Mouse (Mus musculus) hindbrain, embryonic 11.5 days (tissue): Measurements from ENCODE around the gene S100a14. TPM values are rescaled to one million over a fixed set of nuclear protein-coding genes. Genes with fewer than 3 reads are reported as not detected.
A peak's percentile ranks its signal among the peaks of the same experiment; 100 is the strongest.

Experiments used
- ATAC-seq: fragments of 200-750 bp; cut with Nextera tagmentation; 2 replicates; pipeline ENCODE4 v1.8.0; 2017; ENCODE audit warnings: mild to moderate bottlenecking, moderate TSS enrichment, moderate library complexity; ENCODE audit not compliant: low FRiP score
- DNase-seq: peaks from one replicate; pipeline ENCODE4 v3.0.0-alpha.2; 2015; ENCODE audit warnings: low spot score
- H3K27ac ChIP-seq: fragments of 300-500 bp; sonication (generic); 2 replicates; pipeline ENCODE4 v1.5.1; 2014; ENCODE audit warnings: mild to moderate bottlenecking, low read depth, low read length
- H3K27me3 ChIP-seq: fragments of 300-500 bp; sonication (generic); 2 replicates; pipeline ENCODE4 v1.6.1; 2014; ENCODE audit warnings: mild to moderate bottlenecking, low read length, moderate library complexity, mixed read lengths; ENCODE audit not compliant: control insufficient read depth, insufficient read depth
- H3K36me3 ChIP-seq: fragments of 300-500 bp; sonication (generic); 2 replicates; pipeline ENCODE4 v1.6.1; 2014; ENCODE audit warnings: mild to moderate bottlenecking, low read length, moderate library complexity, mixed read lengths; ENCODE audit not compliant: control insufficient read depth, insufficient read depth
- H3K4me1 ChIP-seq: fragments of 300-500 bp; sonication (generic); replicated peaks from 2 replicates; pipeline ENCODE4 v1.6.1; 2014; ENCODE audit warnings: low read length, mixed read lengths; ENCODE audit not compliant: control insufficient read depth, insufficient read depth
- H3K4me2 ChIP-seq: fragments of 300-500 bp; sonication (generic); replicated peaks from 2 replicates; pipeline ENCODE4 v1.6.1; 2014; ENCODE audit warnings: mild to moderate bottlenecking, low read depth, low read length
- H3K4me3 ChIP-seq: fragments of 300-500 bp; sonication (generic); 2 replicates; pipeline ENCODE4 v1.5.1; 2014; ENCODE audit warnings: low read depth, low read length
- H3K9ac ChIP-seq: fragments of 300-500 bp; sonication (generic); 2 replicates; pipeline ENCODE4 v1.6.1; 2014; ENCODE audit warnings: low read depth, low read length
- H3K9me3 ChIP-seq: fragments of 300-500 bp; sonication (generic); 2 replicates; pipeline ENCODE4 v1.6.1; 2016; ENCODE audit warnings: low read length; ENCODE audit not compliant: control insufficient read depth
- WGBS: fragments of 180-500 bp; shearing (Covaris S2); extraction: QIAGEN DNeasy Blood & Tissue Kit; methylation state at CpG from one replicate; pipeline ENCODE4 v1.1.7; 2014; 5-methylcytosine and 5-hydroxymethylcytosine counted together
- polyA plus RNA-seq: library from polyadenylated mRNA; unstranded; fragments of >200 nt; fragmentation: Nextera tagmentation; extraction: Ambion mirVana; gene quantifications from 2 replicates; pipeline ENCODE4 v1.2.1, GENCODE M21; 2014

The S100a14 gene
- polyA plus RNA-seq, 1 experiment from 2014 or later = not detected

DNA sequence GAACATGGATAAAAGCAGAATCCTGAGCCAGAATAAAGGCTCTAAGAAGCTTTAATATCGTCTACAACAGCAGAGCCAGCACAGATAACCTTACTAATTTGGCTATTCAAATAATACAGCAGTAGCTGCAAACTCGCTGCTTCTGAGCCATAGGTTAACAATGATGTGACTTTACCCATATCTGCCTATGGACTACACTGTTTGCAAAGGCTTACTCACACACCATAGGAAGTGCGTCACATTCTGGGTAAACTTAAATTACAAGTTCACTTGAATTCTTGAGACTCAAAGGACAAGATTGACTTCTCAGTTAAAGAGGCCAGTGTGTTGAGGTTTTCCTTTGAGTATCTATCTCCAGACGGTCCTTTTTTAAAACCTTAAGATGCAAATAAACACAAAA is 23.2 kb upstream of the S100a14 start:
- Histone ChIP-seq H3K9me3 (no peaks in the 10 kb centered on the region), H3K4me2 (no peak overlapping the region), H3K27me3 (no peaks in the 10 kb centered on the region), H3K4me1 (0 out of 2 replicates have a peak, but pooled peaks cover 2% of the 10 kb centered on the region), H3K36me3 (peaks cover 20% of the 10 kb centered on the region), H3K27ac (no peak overlapping the region), H3K4me3 (no peak overlapping the region), H3K9ac (no peak overlapping the region)
- 91% methylated on average over 4 of the region's 4 CpGs for WGBS
- no peak for DNase-seq
- no peak for ATAC-seq

- Histone ChIP-seq H3K27me3 (no peaks in the 10 kb centered on the region), H3K36me3 (peaks cover 20% of the 10 kb centered on the region), H3K9ac (no peak overlapping the region), H3K9me3 (no peaks in the 10 kb centered on the region), H3K4me2 (no peak overlapping the region), H3K4me3 (no peak overlapping the region), H3K4me1 (0 out of 2 replicates have a peak, but pooled peaks cover 2% of the 10 kb centered on the region), H3K27ac (no peak overlapping the region)
- DNase-seq (no peak), ATAC-seq (no peak)
- 97% methylated on average over 5 of the region's 5 CpGs for WGBS
These were observed 21.4 kb upstream of the S100a14 start for GRCm38 (mm10) chr3:90505216-90505615.

- Histone ChIP-seq H3K4me2 (no peak overlapping the region), H3K4me1 (0 out of 2 replicates have a peak, but pooled peaks cover 2% of the 10 kb centered on the region), H3K9me3 (no peaks in the 10 kb centered on the region), H3K27me3 (no peaks in the 10 kb centered on the region), H3K27ac (no peak overlapping the region), H3K4me3 (no peak overlapping the region), H3K36me3 (peaks cover 19% of the 10 kb centered on the region), H3K9ac (no peak overlapping the region)
- DNase-seq (no peak), ATAC-seq (no peak)
- WGBS = 95% methylated on average over 3 of the region's 3 CpGs
These were observed 20.3 kb upstream of the S100a14 start for GRCm38 (mm10) chr3:90506362-90506761.

DNA sequence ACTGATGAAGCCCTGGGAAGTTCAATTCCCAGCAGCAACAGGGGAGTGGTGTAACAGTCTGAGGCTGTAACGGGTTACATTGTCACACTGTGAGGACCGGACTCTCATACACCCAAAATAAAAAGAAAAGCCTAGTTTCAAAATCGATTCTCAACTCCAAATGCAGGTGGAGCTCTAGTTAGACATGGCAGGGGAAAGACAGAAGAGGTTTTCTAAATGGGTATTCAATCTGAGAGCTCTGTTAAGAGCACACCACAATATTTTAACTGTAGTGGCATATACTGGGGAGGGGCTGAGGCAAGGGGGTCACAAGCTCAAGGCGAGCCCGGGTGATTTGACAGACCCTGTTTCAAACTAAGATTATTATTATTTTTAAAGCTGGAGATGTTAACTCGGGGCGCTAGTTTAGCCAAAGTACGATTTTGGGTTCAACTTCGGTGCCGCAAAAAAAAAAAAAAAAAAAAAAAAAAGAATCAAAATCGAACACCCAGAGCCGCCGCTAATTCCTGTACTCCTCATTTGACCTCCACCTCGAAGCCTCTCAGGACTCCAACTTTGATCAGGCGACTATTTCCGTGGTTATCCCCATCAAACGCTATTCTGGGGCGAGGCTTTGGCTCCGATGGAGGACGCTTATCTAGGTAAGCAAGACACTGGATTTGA is 18.2 kb upstream of the S100a14 start:
- Histone ChIP-seq H3K9me3 (no peaks in the 10 kb centered on the region), H3K36me3 (peaks cover 12% of the 10 kb centered on the region; the same call in 1 of the 2 replicates), H3K9ac (peak overlapping the region; percentile 87), H3K27ac (peak overlapping the region; percentile 86), H3K4me1 (0 out of 2 replicates have a peak, but pooled peaks cover 2% of the 10 kb centered on the region), H3K27me3 (no peaks in the 10 kb centered on the region), H3K4me2 (peak overlapping the region; percentile 83), H3K4me3 (peak overlapping the region; percentile 77)
- 7% methylated on average over 20 of the region's 20 CpGs for WGBS
- ATAC-seq (no peak), DNase-seq (no peak)

DNA sequence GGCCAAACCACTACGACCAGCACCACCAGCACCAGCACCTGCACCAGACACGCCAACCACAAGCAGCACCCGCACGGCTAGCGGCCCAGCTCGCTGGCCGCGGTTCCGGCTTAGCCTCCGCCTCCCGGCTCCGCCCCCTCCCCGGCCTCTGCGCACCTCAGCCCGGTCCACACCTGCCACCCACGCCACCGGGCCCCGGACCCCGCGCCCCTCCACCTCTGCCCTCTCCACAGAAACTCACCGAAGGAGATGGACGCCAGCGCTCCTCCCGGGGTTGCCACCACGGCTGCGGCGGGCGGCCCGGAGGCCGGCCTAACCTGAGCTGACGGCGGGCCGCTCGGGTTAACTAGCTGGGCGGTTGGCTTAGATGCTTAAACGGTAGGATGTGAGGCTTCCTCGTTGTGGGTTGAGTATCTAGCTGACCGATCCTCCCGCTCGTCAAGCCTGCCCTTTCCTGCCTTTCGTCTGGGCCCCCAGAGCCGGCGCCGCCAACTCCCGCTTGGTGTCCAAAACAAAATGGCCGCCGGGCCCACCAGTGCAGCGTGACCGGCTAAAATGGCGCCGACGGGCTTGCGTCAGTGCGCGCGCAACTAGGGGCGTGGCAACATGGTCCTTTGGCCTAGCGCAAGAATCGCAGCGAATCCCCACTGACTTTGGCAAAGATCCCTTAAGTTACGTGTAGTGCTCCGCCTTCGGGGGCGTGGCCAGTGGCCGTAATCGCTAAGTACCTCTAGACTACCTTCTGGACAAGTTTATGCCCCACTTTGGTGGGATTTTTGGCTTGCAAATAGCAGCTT is 17.5 kb upstream of the S100a14 start, which contains the start of gene Chtop:
Gene Chtop, minus strand, starts transcription at position 549 of the 797 bp plus-strand sequence.
- WGBS = under 1% methylated on average over 62 of the region's 66 CpGs
- H3K36me3 ChIP-seq = peaks cover 12% of the 10 kb centered on the region; the same call in 1 of the 2 replicates
- no peaks in the 10 kb centered on the region for H3K27me3 ChIP-seq
- DNase-seq = peak; percentile 100
- H3K4me2 ChIP-seq = peak within 1 kb of the TSS; percentile 83
- ATAC-seq = peak; percentile 93
- H3K9me3 ChIP-seq = no peaks in the 10 kb centered on the region
- peak within 1 kb of the TSS; percentile 86 for H3K27ac ChIP-seq
- H3K4me1 ChIP-seq = 0 out of 2 replicates have a peak, but pooled peaks cover 2% of the 10 kb centered on the region
- H3K4me3 ChIP-seq = peak within 1 kb of the TSS; percentile 77
- H3K9ac ChIP-seq = peak within 1 kb of the TSS; percentile 87

DNA sequence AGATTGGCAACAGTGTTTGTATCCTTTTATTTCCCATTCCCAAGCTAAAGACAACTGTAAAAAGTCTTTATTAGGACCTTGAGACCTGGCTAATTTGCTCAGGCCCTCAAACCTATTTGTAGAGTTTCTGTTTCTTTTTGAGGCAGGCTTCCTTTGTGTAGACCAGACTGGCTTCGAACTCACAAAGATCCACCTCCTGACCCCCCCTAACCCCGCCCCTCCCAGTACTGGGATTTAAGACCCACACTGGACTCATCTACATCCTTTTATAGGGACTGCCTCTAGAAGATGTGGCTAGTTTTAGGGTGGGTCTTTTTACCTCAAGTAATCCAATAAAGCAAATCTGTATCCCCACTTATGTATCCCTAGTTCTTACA is 16.9 kb upstream of the S100a14 start:
- Histone ChIP-seq H3K36me3 (peaks cover 12% of the 10 kb centered on the region; the same call in 1 of the 2 replicates), H3K4me3 (peak overlapping the region; percentile 77), H3K9me3 (no peaks in the 10 kb centered on the region), H3K27ac (peak overlapping the region; percentile 60; the same call in 1 of the 2 replicates), H3K9ac (no peak overlapping the region), H3K4me2 (peak overlapping the region; percentile 32; the same call in 1 of the 2 replicates), H3K4me1 (peaks cover 8% of the 10 kb centered on the region; the same call in 1 of the 2 replicates), H3K27me3 (no peaks in the 10 kb centered on the region)
- WGBS = 28% methylated on average over 2 of the region's 2 CpGs
- ATAC-seq (peak; percentile 41), DNase-seq (no peak)

GRCm38 (mm10) chr3:90512276-90512675 is 14.4 kb upstream of the S100a14 start:
- Histone ChIP-seq H3K9me3 (no peaks in the 10 kb centered on the region), H3K27ac (no peak overlapping the region), H3K27me3 (no peaks in the 10 kb centered on the region), H3K4me3 (no peak overlapping the region), H3K4me1 (peaks cover 8% of the 10 kb centered on the region; the same call in 1 of the 2 replicates), H3K36me3 (peaks cover under 1% of the 10 kb centered on the region; the same call in 1 of the 2 replicates), H3K4me2 (no peak overlapping the region), H3K9ac (no peak overlapping the region)
- WGBS = 91% methylated on average over 5 of the region's 5 CpGs
- ATAC-seq (no peak), DNase-seq (no peak)

DNA sequence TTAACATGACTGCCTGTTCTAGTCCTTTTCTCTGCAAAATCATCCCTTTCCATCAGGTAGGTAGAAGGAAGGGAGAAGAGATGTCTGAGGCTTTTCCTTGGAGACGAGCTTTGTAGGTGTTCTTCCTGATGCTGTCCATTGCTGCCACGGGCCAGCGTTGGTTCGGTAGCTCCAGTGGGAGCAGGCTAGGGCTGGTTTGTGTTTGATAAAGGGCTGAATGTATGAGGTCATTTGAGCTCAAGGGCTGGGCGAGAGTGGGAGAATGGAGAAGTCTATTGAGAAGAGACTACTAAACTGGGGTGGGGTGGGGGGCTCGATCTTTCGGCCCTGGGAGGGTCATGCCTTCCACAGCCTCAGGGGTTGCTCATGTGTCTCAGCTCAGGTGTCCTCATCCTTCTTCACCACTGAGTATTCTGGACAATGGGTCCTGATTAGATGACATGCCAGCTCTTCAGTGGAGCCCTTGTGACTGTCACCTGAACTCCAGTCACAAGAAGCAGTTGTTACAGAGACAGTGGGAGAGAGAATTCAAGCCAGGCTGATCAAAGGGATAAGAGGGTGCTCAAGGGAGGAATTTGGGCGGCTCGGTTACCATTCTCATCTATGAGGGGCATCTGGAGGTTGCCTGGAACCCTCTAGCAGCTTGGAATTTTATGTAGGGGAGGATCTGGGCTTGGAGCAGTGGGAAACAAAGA is 13.6 kb upstream of the S100a14 start:
- Histone ChIP-seq H3K27me3 (no peaks in the 10 kb centered on the region), H3K36me3 (no peaks in the 10 kb centered on the region), H3K9ac (no peak overlapping the region), H3K9me3 (no peaks in the 10 kb centered on the region), H3K4me1 (peaks cover 6% of the 10 kb centered on the region; the same call in 1 of the 2 replicates), H3K4me2 (no peak overlapping the region), H3K4me3 (no peak overlapping the region), H3K27ac (no peak overlapping the region)
- ATAC-seq (no peak), DNase-seq (no peak)
- WGBS = 67% methylated on average over 8 of the region's 9 CpGs
